Mouse (Mus musculus) midbrain, embryonic 16.5 days (tissue): ENCODE results near the gene Stac3. TPM values are rescaled to one million over a fixed set of nuclear protein-coding genes. Genes with fewer than 3 reads are reported as not detected.

Experiments
- polyA plus RNA-seq: library from polyadenylated mRNA; unstranded; fragments of >200 nt; fragmentation: Nextera tagmentation; extraction: Ambion mirVana; gene quantifications from 2 replicates; pipeline ENCODE4 v1.2.1, GENCODE M21; 2015

Stac3 gene
- polyA plus RNA-seq, 1 experiment from 2014 or later, result 1.3 TPM

Other genes with a start within 250 kb of the Stac3 start
- gene Kif5a, start 238.3 kb upstream of the Stac3 start, polyA plus RNA-seq, result 113 and 120 TPM in 2 replicates
- 332 and 345 TPM in 2 replicates for gene Dctn2, start 235.3 kb upstream of the Stac3 start, polyA plus RNA-seq
- gene Mbd6, start 212.7 kb upstream of the Stac3 start, polyA plus RNA-seq, result 12.6 and 15.3 TPM in 2 replicates
- gene Mars, start 189.9 kb upstream of the Stac3 start, polyA plus RNA-seq, result 123 and 128 TPM in 2 replicates
- gene Arhgap9, start 179.7 kb upstream of the Stac3 start, polyA plus RNA-seq, result 0.46 and 0.75 TPM in 2 replicates
- gene Gli1, start 159.7 kb upstream of the Stac3 start, polyA plus RNA-seq, result 0.92 and 1.3 TPM in 2 replicates
- gene Inhbe, start 147.3 kb upstream of the Stac3 start, polyA plus RNA-seq, result 0.04 TPM in 2 replicates
- 0.15 TPM in 1 of 2 replicates, not detected in the other for gene Inhbc, start 131.3 kb upstream of the Stac3 start, polyA plus RNA-seq
- 35.2 and 35.9 TPM in 2 replicates for gene R3hdm2, start 121.4 kb upstream of the Stac3 start, polyA plus RNA-seq
- 17.6 and 19.7 TPM in 2 replicates for gene Ndufa4l2, start 13.3 kb downstream of the Stac3 start, polyA plus RNA-seq
- gene Shmt2, start 20.8 kb downstream of the Stac3 start, polyA plus RNA-seq, result 45.0 and 45.6 TPM in 2 replicates
- 62.1 and 66.7 TPM in 2 replicates for gene Nxph4, start 32.9 kb downstream of the Stac3 start, polyA plus RNA-seq
- gene Lrp1, start 119.5 kb downstream of the Stac3 start, polyA plus RNA-seq, result 110 and 117 TPM in 2 replicates
- 4.4 and 5.4 TPM in 2 replicates for gene Stat6, start 141.3 kb downstream of the Stac3 start, polyA plus RNA-seq
- gene Nemp1, start 165.2 kb downstream of the Stac3 start, polyA plus RNA-seq, result 3.2 TPM in 2 replicates
- gene Nab2, start 166.9 kb downstream of the Stac3 start, polyA plus RNA-seq, result 1.6 and 2.1 TPM in 2 replicates
- 0.60 and 0.93 TPM in 2 replicates for gene Myo1a, start 203.5 kb downstream of the Stac3 start, polyA plus RNA-seq
- gene Tac2, start 222.8 kb downstream of the Stac3 start, polyA plus RNA-seq, result 0.34 and 1.2 TPM in 2 replicates
- 2.7 and 3.2 TPM in 2 replicates for gene Zbtb39, start 237.9 kb downstream of the Stac3 start, polyA plus RNA-seq